Mouse (Mus musculus) small intestine, adult 10 weeks (tissue): Measurements from ENCODE around the gene Polr2h. TPM values are rescaled to one million over a fixed set of nuclear protein-coding genes. Genes with fewer than 3 reads are reported as not detected.

Experiments used
- polyA plus RNA-seq: library from polyadenylated mRNA; stranded (reverse); fragments of 350-450 nt; fragmentation: Illumina TruSeq; extraction: RNeasy Lipid Tissue Mini Kit (QIAGEN cat#74804); gene quantifications from one replicate; pipeline ENCODE4 v1.2.3, GENCODE M21; 2014; ENCODE audit warnings: low replicate concordance

The Polr2h gene
- 17.3 TPM for polyA plus RNA-seq

DNA sequence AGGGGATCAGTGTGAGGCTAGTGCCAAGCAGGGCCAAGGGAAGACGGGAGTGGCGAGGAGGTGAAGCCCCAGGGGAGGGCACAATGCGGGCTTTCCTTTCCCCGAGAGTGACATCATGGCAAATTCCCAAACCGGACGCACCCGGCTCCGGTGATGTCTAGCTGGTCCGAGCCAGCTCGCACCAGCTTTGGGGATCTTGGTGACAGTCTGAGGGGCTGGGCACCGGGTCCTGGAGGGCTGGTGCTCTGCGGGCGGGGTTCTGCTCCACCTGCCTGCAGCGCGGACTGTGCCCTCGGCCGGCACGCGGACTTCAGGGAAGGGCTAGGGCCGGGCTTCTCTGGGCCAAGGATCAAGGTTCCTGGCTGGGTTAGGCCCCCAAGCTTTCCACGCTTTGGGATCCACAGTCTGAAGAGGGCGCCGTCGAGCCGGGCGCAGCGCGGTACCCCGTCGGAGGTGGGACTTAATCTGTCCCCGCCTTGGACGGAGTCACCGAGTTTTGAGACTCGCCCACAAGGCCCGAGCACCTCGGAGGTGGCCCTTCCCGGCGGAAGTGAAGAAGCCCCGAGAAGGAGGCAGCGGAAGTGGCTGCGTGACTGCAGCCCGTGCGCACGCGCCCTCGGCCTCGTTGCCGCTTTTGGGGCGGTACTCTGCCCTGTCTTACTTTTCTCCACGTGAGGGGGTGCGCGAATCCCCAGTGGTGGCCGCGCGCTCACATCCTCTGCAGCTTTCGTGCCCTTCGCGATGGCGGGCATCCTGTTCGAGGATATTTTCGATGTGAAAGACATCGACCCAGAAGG, at the start of gene Polr2h, which contains the start of gene Clcn2:
Gene Polr2h, plus strand, starts transcription at position 485 of the 797 bp plus-strand sequence.
Gene Clcn2, minus strand, starts transcription at position 566 of the 797 bp plus-strand sequence.

GRCm38 (mm10) chr16:20668013-20668412, 49.5 kb upstream of the Polr2h start, which contains the start of gene Eif4g1:
Eif4g1 (plus strand) TSS chr16:20668313.

DNA sequence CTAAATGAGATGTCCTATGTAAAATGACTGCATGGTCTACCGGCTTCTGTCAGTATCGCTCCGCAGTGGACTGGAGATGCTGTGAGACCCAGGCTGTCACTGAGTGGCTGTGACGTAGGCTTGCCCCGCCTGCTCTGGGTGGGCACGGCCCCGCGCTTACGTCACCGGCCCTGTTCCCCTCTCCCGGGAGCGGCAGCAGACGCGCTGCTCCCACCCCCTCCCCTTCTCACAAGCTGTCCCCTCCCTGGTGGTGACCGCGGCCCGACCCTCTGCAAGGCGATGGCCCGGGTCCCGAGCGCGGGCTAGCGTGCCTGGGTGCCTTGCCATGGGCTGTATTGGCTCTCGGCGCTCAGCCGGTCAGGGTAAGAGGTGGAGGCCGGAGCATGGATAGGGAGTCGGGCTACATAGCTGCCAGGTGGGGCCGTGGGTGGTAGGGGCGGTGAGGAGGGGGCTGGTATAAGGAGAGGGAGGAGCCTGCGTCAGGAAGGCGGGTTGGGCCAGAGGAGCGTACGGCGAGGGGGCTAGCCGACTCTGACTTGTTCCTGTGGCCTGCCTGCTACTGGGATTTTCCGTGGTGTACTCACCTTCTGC, 24.3 kb upstream of the Polr2h start, which contains the start of gene Fam131a:
Gene Fam131a, plus strand, starts transcription at position 131 of the 591 bp plus-strand sequence.

GRCm38 (mm10) chr16:20732925-20733730, 15.7 kb downstream of the Polr2h start, which contains the start of gene Chrd:
Chrd (plus strand) TSS chr16:20733127.

GRCm38 (mm10) chr16:20733731-20734730, 16.6 kb downstream of the Polr2h start, which contains the start of gene Thpo:
Thpo (minus strand) TSS chr16:20734511.

Other genes with a start within 250 kb of the Polr2h start
- gene Eif2b5, start 218.8 kb upstream of the Polr2h start, polyA plus RNA-seq = 4.0 TPM
- 16.9 TPM for gene Dvl3, start 200.7 kb upstream of the Polr2h start, polyA plus RNA-seq
- gene Ap2m1, start 182.2 kb upstream of the Polr2h start, polyA plus RNA-seq = 90.7 TPM
- 6.6 TPM for gene Abcf3, start 169.1 kb upstream of the Polr2h start, polyA plus RNA-seq
- gene Vwa5b2, start 128.2 kb upstream of the Polr2h start, polyA plus RNA-seq = 0.41 TPM
- not detected for gene Eef1akmt4, start 106.1 kb upstream of the Polr2h start, polyA plus RNA-seq
- gene Gm49333, start 106.1 kb upstream of the Polr2h start, polyA plus RNA-seq = not detected
- gene Alg3, start 105.9 kb upstream of the Polr2h start, polyA plus RNA-seq = 2.8 TPM
- gene Camk2n2, start 96.4 kb upstream of the Polr2h start, polyA plus RNA-seq = not detected
- gene Ece2, start 87.8 kb upstream of the Polr2h start, polyA plus RNA-seq = not detected
- 40.4 TPM for gene Psmd2, start 66.0 kb upstream of the Polr2h start, polyA plus RNA-seq
- gene Eif4g1, start 49.4 kb upstream of the Polr2h start, polyA plus RNA-seq = 95.9 TPM
- not detected for gene Fam131a, start 24.4 kb upstream of the Polr2h start, polyA plus RNA-seq
- 2.5 TPM for gene Clcn2, start 81 bp downstream of the Polr2h start, polyA plus RNA-seq
- gene Chrd, start 15.5 kb downstream of the Polr2h start, polyA plus RNA-seq = not detected
- 0.22 TPM for gene Thpo, start 16.8 kb downstream of the Polr2h start, polyA plus RNA-seq